In the genomic region with DNA sequence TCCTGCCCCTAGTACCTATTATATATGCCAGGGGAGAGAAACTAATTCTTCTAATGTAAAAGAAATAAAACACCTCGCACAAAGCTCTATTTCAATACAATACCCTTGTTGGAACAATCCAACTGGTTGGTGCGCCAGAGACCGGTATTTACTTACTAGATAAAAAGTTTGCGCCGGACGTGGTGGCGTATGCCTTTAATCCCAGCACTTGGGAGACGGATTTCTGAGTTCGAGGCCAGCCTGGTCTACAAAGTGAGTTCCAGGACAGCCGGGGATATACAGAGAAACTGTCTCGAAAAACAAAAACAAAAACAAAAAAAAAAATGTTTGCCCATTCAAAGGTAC, we compare ENCODE assay signal across 8 mouse cellular contexts. TPM values are rescaled to one million over a fixed set of nuclear protein-coding genes. Genes with fewer than 3 reads are reported as not detected.
DNase-seq lines count a peak whose midpoint lies in the region; ATAC-seq and TF ChIP-seq lines count a peak whose summit lies in the region.

No protein-coding gene starts in this region.

- H3ac ChIP-seq in myocyte (ENCODE audit: control insufficient read depth, insufficient read length) = peak overlapping the region; percentile 88

- H3K36me3 ChIP-seq in hindbrain, embryonic 16.5 days (ENCODE audit: control insufficient read depth, insufficient read depth, low read length) = no peaks in the 10 kb centered on the region
- H3K36me3 ChIP-seq in myocyte (ENCODE audit: control insufficient read depth, insufficient read depth) = peaks cover 9% of the 10 kb centered on the region

- ATAC-seq in hindbrain, embryonic 16.5 days = no peak

- intact Hi-C loops in left cerebral cortex, adult 2 months (cut with DNase I) = no loop called here

- H3K9ac ChIP-seq in hindbrain, embryonic 16.5 days (ENCODE audit: low read depth, low read length) = peak overlapping the region; percentile 44

- TF ChIP-seq POLR2A in myocyte (IDR thresholded peaks at IDR 0.05; ENCODE audit: insufficient read length, low read depth) = no peak

- no peaks in the 10 kb centered on the region for H3K9me3 ChIP-seq in hindbrain, embryonic 16.5 days (ENCODE audit: control insufficient read depth, low read length)

- H3K79me2 ChIP-seq in myocyte (ENCODE audit: control insufficient read depth, insufficient read depth) = peaks cover 63% of the 10 kb centered on the region

- H3K27ac ChIP-seq in left cerebral cortex, adult 2 months = no peak overlapping the region
- H3K27ac ChIP-seq in brown adipose tissue, adult 24 weeks (replicated peaks; ENCODE audit: low read depth, low read length) = peak overlapping the region; percentile 16; the same call in 1 of the 2 replicates
- H3K27ac ChIP-seq in hindbrain, embryonic 16.5 days (ENCODE audit: low read depth, low read length) = no peak overlapping the region

- no peak for DNase-seq in left cerebral cortex, adult 2 months (ENCODE audit: extremely low spot score in 1 of 2, low spot score in 2 of 2)
- no peak for DNase-seq in left cerebral cortex, adult 11 months (ENCODE audit: low spot score)
- DNase-seq in frontal cortex, adult 2 months (ENCODE audit: extremely low spot score in 1 of 2, low spot score in 1 of 2) = no peak
- DNase-seq in frontal cortex, postnatal 36 days (ENCODE audit: low spot score in 2 of 2) = no peak
- DNase-seq in cerebellum, adult 11-12 months = no peak

- H3K4me3 ChIP-seq in left cerebral cortex, adult 2 months = peak overlapping the region; percentile 64
- peak overlapping the region; percentile 44 for H3K4me3 ChIP-seq in brown adipose tissue, adult 24 weeks (ENCODE audit: insufficient read depth, low read depth, low read length)
- H3K4me3 ChIP-seq in hindbrain, embryonic 16.5 days (ENCODE audit: low read length) = peak overlapping the region; percentile 68
- H3K4me3 ChIP-seq in myocyte = peak overlapping the region; percentile 85

- no peaks in the 10 kb centered on the region for H3K27me3 ChIP-seq in hindbrain, embryonic 16.5 days (replicated peaks; ENCODE audit: control insufficient read depth, insufficient read depth, low read length)
- H3K27me3 ChIP-seq in myocyte (ENCODE audit: control insufficient read depth, insufficient read depth, insufficient read length) = no peaks in the 10 kb centered on the region

- 2% methylated on average over 11 of the region's 11 CpGs for WGBS in hindbrain, embryonic 16.5 days

- no peak for TF ChIP-seq CTCF in left cerebral cortex, adult 2 months (IDR thresholded peaks at IDR 0.05)

- H3K4me1 ChIP-seq in brown adipose tissue, adult 24 weeks (ENCODE audit: control insufficient read depth, insufficient read depth, insufficient read length, low read length) = peaks cover 8% of the 10 kb centered on the region; the same call in 1 of the 2 replicates
- peaks cover 19% of the 10 kb centered on the region for H3K4me1 ChIP-seq in hindbrain, embryonic 16.5 days (ENCODE audit: control insufficient read depth, insufficient read depth, low read depth, low read length)

- H3K4me2 ChIP-seq in hindbrain, embryonic 16.5 days (ENCODE audit: low read length) = peak overlapping the region; percentile 83
- H3K4me2 ChIP-seq in myocyte (ENCODE audit: low read depth) = peak overlapping the region; percentile 89

TF ChIP-seq in myocyte, 11 proteins besides CTCF, POLR2A, EP300 and RAD21:
- TF ChIP-seq MYOG (IDR thresholded peaks at IDR 0.05; ENCODE audit: control insufficient read depth in 1 of 3, insufficient read depth in 1 of 3, insufficient read length in 2 of 3, low read depth in 2 of 3) (no peak), USF1 (IDR thresholded peaks at IDR 0.05; ENCODE audit: low read depth) (no peak), REST (IDR thresholded peaks at IDR 0.05; ENCODE audit: insufficient read depth, insufficient read length) (no peak), E2F4 (IDR thresholded peaks at IDR 0.05; ENCODE audit: insufficient read depth) (no peak), TCF3 (IDR thresholded peaks at IDR 0.05; ENCODE audit: insufficient read length, low read depth) (no peak), TCF12 (IDR thresholded peaks at IDR 0.05; ENCODE audit: insufficient read depth, poor library complexity, severe bottlenecking) (no peak), CEBPB (IDR thresholded peaks at IDR 0.05; ENCODE audit: insufficient read depth, poor library complexity, severe bottlenecking) (no peak), SRF (IDR thresholded peaks at IDR 0.05; ENCODE audit: control insufficient read depth, insufficient read length, low read depth) (no peak), MAX (IDR thresholded peaks at IDR 0.05; ENCODE audit: low read depth) (no peak), POLR2AphosphoS2 (IDR thresholded peaks at IDR 0.05; ENCODE audit: insufficient read length, low read depth) (no peak), MYOD1 (IDR thresholded peaks at IDR 0.05; ENCODE audit: control insufficient read depth in 1 of 3, insufficient read length in 2 of 3, low read depth in 2 of 3) (no peak)

RNA-seq across cellular contexts. Expression of a gene that starts 1.2 kb away (rescaled TPM):
- 1 to 10 TPM; 5.4 to 5.7 TPM for total RNA-seq in left cerebral cortex, adult 2 months (2021)
- polyA plus RNA-seq in brown adipose tissue, adult 24 weeks (2012; ENCODE audit: insufficient read depth, insufficient read length, missing spikeins) = 21.4 and 26.4 TPM in 2 replicates
- 12.4 and 14.9 TPM in 2 replicates for polyA plus RNA-seq in hindbrain, embryonic 16.5 days (2015; fragmentation: Nextera tagmentation; extraction: Ambion mirVana)
- 3.7 TPM for polyA plus RNA-seq in myocyte (2012; fragmentation: generic; extraction: Trizol)
- polyA plus RNA-seq in frontal cortex, adult 2 months (2012; rRNA removed) = 5.9 and 6.0 TPM in 2 replicates

RNA-seq across cellular contexts. Expression of a gene that starts 1.4 kb away (rescaled TPM):
- total RNA-seq in left cerebral cortex, adult 2 months (2021) = 10 to 100 TPM; 77.4 to 87.4 TPM
- 65.6 and 89.1 TPM in 2 replicates for polyA plus RNA-seq in brown adipose tissue, adult 24 weeks (2012; ENCODE audit: insufficient read depth, insufficient read length, missing spikeins)
- polyA plus RNA-seq in hindbrain, embryonic 16.5 days (2015; fragmentation: Nextera tagmentation; extraction: Ambion mirVana) = 68.0 and 72.8 TPM in 2 replicates
- polyA plus RNA-seq in myocyte (2012; fragmentation: generic; extraction: Trizol) = 65.2 TPM
- 74.7 and 83.1 TPM in 2 replicates for polyA plus RNA-seq in frontal cortex, adult 2 months (2012; rRNA removed)
